Mouse (Mus musculus): Measurements from ENCODE around the gene Dnah14. TPM values are rescaled to one million over a fixed set of nuclear protein-coding genes. Genes with fewer than 3 reads are reported as not detected.
"Not testable (repeated sequence)": the region's sequence is repeated elsewhere in the genome, so short reads cannot be mapped to it uniquely, and the experiment has no call there.

Dnah14 gene
- polyA plus RNA-seq, 2 experiments from 2014 or later = 3.3 to 3.4 TPM

GRCm38 (mm10) chr1:181611118-181611517 is 34.8 kb downstream of the Dnah14 start:
- no peak for ATAC-seq

DNA sequence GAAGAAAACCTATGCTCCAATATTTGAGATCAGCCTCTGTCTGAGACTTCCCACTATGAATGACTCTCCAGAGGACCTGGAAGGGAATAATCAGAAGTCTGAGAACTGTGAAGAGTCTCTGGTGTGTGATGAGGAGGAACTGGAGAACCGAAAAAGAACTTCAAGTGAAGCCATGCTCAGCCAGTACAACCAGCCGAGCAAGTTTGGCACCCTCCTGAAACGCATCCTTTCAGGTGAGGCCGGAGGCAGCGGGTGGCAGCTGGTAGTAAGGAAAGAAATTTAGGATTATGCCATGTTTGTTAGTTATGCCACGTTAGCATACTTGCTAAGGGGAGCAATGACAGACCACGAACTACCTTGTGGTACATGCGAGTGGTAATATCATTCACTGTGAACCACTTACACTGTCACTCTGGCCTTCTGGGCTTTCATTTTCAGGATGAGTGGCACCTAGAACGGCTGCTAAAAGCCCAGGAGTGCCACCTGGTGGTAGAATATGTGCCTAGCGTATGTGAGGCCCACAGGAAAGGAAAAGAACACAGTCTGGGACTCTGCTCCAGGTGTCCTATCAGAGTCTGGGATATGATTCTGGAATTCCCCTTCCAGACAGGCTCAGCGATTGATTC is 39.6 kb downstream of the Dnah14 start:
- peak; percentile 92 for ATAC-seq

DNA sequence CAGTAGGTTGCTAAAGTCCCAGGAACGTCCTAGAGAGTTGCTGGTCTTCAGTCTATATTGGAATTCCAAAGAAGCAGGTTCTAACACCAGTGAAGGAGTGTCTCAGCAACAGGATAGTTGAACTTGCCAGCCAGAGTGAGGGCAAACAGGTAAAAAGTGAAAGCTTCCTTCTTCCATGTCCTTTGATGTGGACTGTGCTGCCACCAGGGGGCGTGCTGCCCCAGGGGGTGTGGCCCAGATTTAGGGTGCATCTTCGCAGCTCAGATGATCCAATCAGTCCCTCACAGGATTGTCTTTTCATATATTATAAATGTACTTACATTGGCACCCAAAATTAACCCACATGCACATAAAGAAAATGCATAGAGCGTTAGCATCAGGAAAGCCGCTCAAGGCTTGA is 41.0 kb downstream of the Dnah14 start:
- ATAC-seq = no peak

- no peak for ATAC-seq
Observed at GRCm38 (mm10) chr1:181623149-181623680, 46.9 kb downstream of the Dnah14 start.

GRCm38 (mm10) chr1:181624876-181625275 is 48.5 kb downstream of the Dnah14 start:
- ATAC-seq = no peak

GRCm38 (mm10) chr1:181628276-181628675 is 51.9 kb downstream of the Dnah14 start:
- ATAC-seq = no peak

- ATAC-seq = no peak
Observed at GRCm38 (mm10) chr1:181631371-181631770, 55.0 kb downstream of the Dnah14 start.

GRCm38 (mm10) chr1:181637997-181638713 is 61.8 kb downstream of the Dnah14 start:
- no peak for ATAC-seq

GRCm38 (mm10) chr1:181640383-181640782 is 64.0 kb downstream of the Dnah14 start:
- ATAC-seq = no peak

GRCm38 (mm10) chr1:181647467-181647866 is 71.1 kb downstream of the Dnah14 start:
- ATAC-seq = no peak

DNA sequence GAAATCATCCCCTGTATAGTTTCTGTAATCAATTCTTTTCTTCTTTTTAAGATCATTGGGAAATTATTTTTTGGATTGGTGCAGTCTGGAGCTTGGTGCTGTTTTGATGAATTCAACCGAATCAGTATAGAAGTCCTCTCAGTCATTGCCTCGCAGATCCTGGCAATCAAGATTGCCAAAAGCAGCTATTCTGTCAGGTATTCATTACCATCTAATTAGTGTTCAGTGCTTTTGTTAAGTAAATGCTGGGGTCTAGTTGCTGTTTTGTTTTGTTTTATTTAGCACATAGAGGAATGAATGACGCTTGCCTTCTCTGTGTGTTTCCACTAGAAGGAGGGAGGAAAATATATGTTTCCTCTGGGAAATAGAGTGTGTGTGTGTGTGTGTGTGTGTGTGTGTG is 77.1 kb downstream of the Dnah14 start:
- ATAC-seq = no peak

GRCm38 (mm10) chr1:181656421-181656820 is 80.1 kb downstream of the Dnah14 start:
- ATAC-seq = no peak

DNA sequence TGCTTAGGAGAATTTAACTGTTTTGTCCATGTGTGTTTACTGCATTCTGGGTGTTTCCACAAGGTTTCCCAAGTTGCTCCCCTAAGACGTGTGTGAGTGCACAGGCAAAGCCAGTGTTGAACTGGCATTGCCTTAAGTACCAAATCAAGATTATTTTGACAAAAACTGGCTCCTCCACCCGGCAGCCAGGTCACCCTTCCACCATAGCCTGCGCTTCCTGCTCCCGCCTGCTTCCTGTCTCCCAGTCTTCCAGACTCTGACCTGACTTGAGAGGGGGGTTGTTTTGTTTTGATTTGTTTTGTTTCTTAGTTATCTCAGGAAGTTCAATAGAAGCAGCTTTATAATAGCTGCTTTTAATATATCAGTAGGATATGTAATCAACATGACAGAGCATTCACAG is 90.4 kb downstream of the Dnah14 start:
- no peak for ATAC-seq

- ATAC-seq = no peak
Observed at GRCm38 (mm10) chr1:181694729-181695498, 118.6 kb downstream of the Dnah14 start.

- ATAC-seq = no peak
Observed at GRCm38 (mm10) chr1:181728707-181729106, 152.3 kb downstream of the Dnah14 start.

- ATAC-seq = no peak
Observed at GRCm38 (mm10) chr1:181733517-181733916, 157.2 kb downstream of the Dnah14 start.

- ATAC-seq = no peak
Observed at GRCm38 (mm10) chr1:181740259-181740658, 163.9 kb downstream of the Dnah14 start.

GRCm38 (mm10) chr1:181742251-181742885 is 166.0 kb downstream of the Dnah14 start:
- no peak for ATAC-seq

GRCm38 (mm10) chr1:181769392-181769791 is 193.0 kb downstream of the Dnah14 start:
- ATAC-seq = no peak

DNA sequence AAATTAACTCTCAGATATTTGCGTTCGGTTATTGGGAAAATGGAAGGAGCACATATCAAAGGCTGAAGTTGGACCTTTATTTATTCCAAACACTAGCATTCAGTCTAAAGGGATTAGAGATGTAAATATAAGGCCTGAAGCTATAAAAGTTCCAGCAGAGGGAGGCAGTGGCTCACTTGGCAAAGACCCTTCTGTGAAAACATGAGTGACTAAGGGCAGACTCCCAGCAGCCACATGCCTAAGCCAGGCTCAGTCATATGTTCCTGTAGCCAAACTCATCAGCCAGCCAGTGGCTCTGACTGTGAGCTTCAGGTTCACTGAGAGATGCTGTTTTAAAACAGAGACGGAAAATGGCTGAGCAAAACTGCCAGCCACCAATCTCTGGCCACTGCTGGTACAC is 195.5 kb downstream of the Dnah14 start:
- ATAC-seq = no peak

DNA sequence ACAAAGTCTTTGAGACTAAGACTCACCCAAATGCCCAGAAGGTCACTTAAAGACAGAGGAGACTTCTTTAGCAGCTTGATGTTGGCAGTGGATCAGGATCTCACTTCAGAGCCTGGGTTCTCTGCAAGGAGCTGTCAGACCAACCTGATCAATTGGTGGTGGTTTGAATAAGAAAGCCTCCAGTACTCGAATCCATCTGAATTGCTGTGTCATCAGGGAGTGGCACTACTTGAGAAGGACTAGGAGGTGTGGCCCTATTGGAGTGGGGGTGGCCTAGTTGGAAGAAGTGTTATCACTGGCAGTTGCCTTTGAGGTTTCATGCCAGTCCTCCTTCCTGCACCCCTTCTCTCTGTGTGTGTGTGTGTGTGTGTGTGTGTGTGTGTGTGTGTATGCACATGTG is 200.2 kb downstream of the Dnah14 start:
- ATAC-seq = no peak

- ATAC-seq = not testable (repeated sequence)
Observed at GRCm38 (mm10) chr1:181782600-181782999, 206.2 kb downstream of the Dnah14 start.

GRCm38 (mm10) chr1:181789952-181790351 is 213.6 kb downstream of the Dnah14 start:
- ATAC-seq = no peak

Measured in CD4-positive, CD25-positive, alpha-beta regulatory T cell, adult 4 months (primary cell).